Mouse (Mus musculus): ENCODE measurements around the gene Gins1. TPM values are rescaled to one million over a fixed set of nuclear protein-coding genes. Genes with fewer than 3 reads are reported as not detected.

Gins1 gene
- polyA plus RNA-seq, 1 experiment from 2014 or later: 54.9 TPM

GRCm38 (mm10) chr2:150914781-150915515, 9.7 kb downstream of the Gins1 start:
- Histone ChIP-seq H3K9me3 (no peaks in the 10 kb centered on the region), H3K27ac (no peak overlapping the region), H3K27me3 (no peaks in the 10 kb centered on the region), H3K36me3 (peaks cover 26% of the 10 kb centered on the region), H3K9ac (no peak overlapping the region), H3K4me3 (no peak overlapping the region), H3K4me1 (no peaks in the 10 kb centered on the region; the same call in 1 of the 2 replicates), H3K4me2 (no peak overlapping the region)
- WGBS: 82% methylated on average over 4 of the region's 4 CpGs
- no peak for ATAC-seq (ENCODE audit: insufficient number of reproducible peaks, insufficient read depth, low FRiP score, low TSS enrichment, low read depth)

- no peak overlapping the region for H3K4me3 ChIP-seq
- peaks cover 26% of the 10 kb centered on the region for H3K36me3 ChIP-seq
- H3K9me3 ChIP-seq: no peaks in the 10 kb centered on the region
- no peak for ATAC-seq (ENCODE audit: insufficient number of reproducible peaks, insufficient read depth, low FRiP score, low TSS enrichment, low read depth)
- H3K27ac ChIP-seq: no peak overlapping the region
- WGBS: 86% methylated on average over 5 of the region's 5 CpGs
- no peaks in the 10 kb centered on the region for H3K4me1 ChIP-seq
- H3K27me3 ChIP-seq: no peaks in the 10 kb centered on the region
- no peak overlapping the region for H3K4me2 ChIP-seq
- H3K9ac ChIP-seq: no peak overlapping the region
These were observed 10.6 kb downstream of the Gins1 start for GRCm38 (mm10) chr2:150915786-150916185.

- peaks cover 38% of the 10 kb centered on the region for H3K36me3 ChIP-seq
These were observed 13.5 kb downstream of the Gins1 start for GRCm38 (mm10) chr2:150918720-150919119.

GRCm38 (mm10) chr2:150920543-150920942, 15.3 kb downstream of the Gins1 start:
- H3K27ac ChIP-seq: no peak overlapping the region
- no peak overlapping the region for H3K9ac ChIP-seq
- H3K36me3 ChIP-seq: peaks cover 46% of the 10 kb centered on the region
- H3K4me2 ChIP-seq: no peak overlapping the region
- WGBS: 92% methylated on average over 3 of the region's 3 CpGs
- H3K27me3 ChIP-seq: no peaks in the 10 kb centered on the region
- H3K4me3 ChIP-seq: no peak overlapping the region
- H3K4me1 ChIP-seq: no peaks in the 10 kb centered on the region
- H3K9me3 ChIP-seq: no peaks in the 10 kb centered on the region
- no peak for ATAC-seq (ENCODE audit: insufficient number of reproducible peaks, insufficient read depth, low FRiP score, low TSS enrichment, low read depth)

More at GRCm38 (mm10) chr2:150918720-150919119, 13.5 kb downstream of the Gins1 start:
- no peaks in the 10 kb centered on the region for H3K4me1 ChIP-seq
- no peak overlapping the region for H3K4me3 ChIP-seq
- H3K9ac ChIP-seq: no peak overlapping the region
- ATAC-seq (ENCODE audit: insufficient number of reproducible peaks, insufficient read depth, low FRiP score, low TSS enrichment, low read depth): no peak
- H3K27ac ChIP-seq: no peak overlapping the region
- H3K27me3 ChIP-seq: no peaks in the 10 kb centered on the region
- H3K9me3 ChIP-seq: no peaks in the 10 kb centered on the region
- WGBS: 81% methylated on average over 3 of the region's 3 CpGs
- no peak overlapping the region for H3K4me2 ChIP-seq

- Histone ChIP-seq H3K4me2 (no peak overlapping the region), H3K36me3 (peaks cover 46% of the 10 kb centered on the region), H3K4me3 (no peak overlapping the region), H3K27me3 (no peaks in the 10 kb centered on the region), H3K4me1 (no peaks in the 10 kb centered on the region), H3K9me3 (no peaks in the 10 kb centered on the region), H3K9ac (no peak overlapping the region), H3K27ac (no peak overlapping the region)
- ATAC-seq (ENCODE audit: insufficient number of reproducible peaks, insufficient read depth, low FRiP score, low TSS enrichment, low read depth): no peak
- WGBS: 86% methylated on average over 6 of the region's 6 CpGs
These were observed 16.5 kb downstream of the Gins1 start for GRCm38 (mm10) chr2:150921697-150922096.

GRCm38 (mm10) chr2:150922165-150922564, 17.0 kb downstream of the Gins1 start:
- H3K4me2 ChIP-seq: no peak overlapping the region
- no peaks in the 10 kb centered on the region for H3K9me3 ChIP-seq
- WGBS: 95% methylated on average over 4 of the region's 4 CpGs
- no peak overlapping the region for H3K4me3 ChIP-seq
- no peaks in the 10 kb centered on the region for H3K4me1 ChIP-seq
- no peak for ATAC-seq (ENCODE audit: insufficient number of reproducible peaks, insufficient read depth, low FRiP score, low TSS enrichment, low read depth)
- no peak overlapping the region for H3K9ac ChIP-seq
- no peak overlapping the region for H3K27ac ChIP-seq
- H3K27me3 ChIP-seq: no peaks in the 10 kb centered on the region
- peaks cover 46% of the 10 kb centered on the region for H3K36me3 ChIP-seq

- Histone ChIP-seq H3K9me3 (no peaks in the 10 kb centered on the region), H3K36me3 (peaks cover 47% of the 10 kb centered on the region), H3K27me3 (no peaks in the 10 kb centered on the region), H3K27ac (no peak overlapping the region), H3K4me3 (no peak overlapping the region), H3K4me1 (no peaks in the 10 kb centered on the region), H3K4me2 (no peak overlapping the region), H3K9ac (no peak overlapping the region)
- no peak for ATAC-seq (ENCODE audit: insufficient number of reproducible peaks, insufficient read depth, low FRiP score, low TSS enrichment, low read depth)
- 91% methylated on average over 3 of the region's 3 CpGs for WGBS
These were observed 17.8 kb downstream of the Gins1 start for GRCm38 (mm10) chr2:150923026-150923425.

GRCm38 (mm10) chr2:150923505-150923904, 18.3 kb downstream of the Gins1 start:
- no peak overlapping the region for H3K4me2 ChIP-seq
- H3K36me3 ChIP-seq: peaks cover 48% of the 10 kb centered on the region
- H3K4me1 ChIP-seq: no peaks in the 10 kb centered on the region
- H3K27me3 ChIP-seq: no peaks in the 10 kb centered on the region
- no peak for ATAC-seq (ENCODE audit: insufficient number of reproducible peaks, insufficient read depth, low FRiP score, low TSS enrichment, low read depth)
- H3K27ac ChIP-seq: no peak overlapping the region
- H3K9me3 ChIP-seq: no peaks in the 10 kb centered on the region
- H3K4me3 ChIP-seq: no peak overlapping the region
- H3K9ac ChIP-seq: no peak overlapping the region
- WGBS: 90% methylated on average over 7 of the region's 7 CpGs

- Histone ChIP-seq H3K4me3 (no peak overlapping the region), H3K36me3 (peaks cover 66% of the 10 kb centered on the region), H3K9me3 (no peaks in the 10 kb centered on the region), H3K4me2 (no peak overlapping the region), H3K27me3 (no peaks in the 10 kb centered on the region), H3K27ac (no peak overlapping the region), H3K9ac (no peak overlapping the region), H3K4me1 (no peaks in the 10 kb centered on the region)
- no peak for ATAC-seq (ENCODE audit: insufficient number of reproducible peaks, insufficient read depth, low FRiP score, low TSS enrichment, low read depth)
- WGBS: 92% methylated on average over 11 of the region's 11 CpGs
These were observed 22.0 kb downstream of the Gins1 start for GRCm38 (mm10) chr2:150927038-150927720.

GRCm38 (mm10) chr2:150929156-150929555, 24.0 kb downstream of the Gins1 start:
- Histone ChIP-seq H3K27me3 (no peaks in the 10 kb centered on the region), H3K9ac (no peak overlapping the region), H3K27ac (no peak overlapping the region), H3K4me3 (no peak overlapping the region), H3K4me1 (no peaks in the 10 kb centered on the region), H3K9me3 (no peaks in the 10 kb centered on the region), H3K36me3 (peaks cover 70% of the 10 kb centered on the region), H3K4me2 (no peak overlapping the region)
- 81% methylated on average over 6 of the region's 6 CpGs for WGBS
- ATAC-seq (ENCODE audit: insufficient number of reproducible peaks, insufficient read depth, low FRiP score, low TSS enrichment, low read depth): no peak

- Histone ChIP-seq H3K27ac (no peak overlapping the region), H3K4me1 (no peaks in the 10 kb centered on the region), H3K4me2 (no peak overlapping the region), H3K27me3 (no peaks in the 10 kb centered on the region), H3K9ac (no peak overlapping the region), H3K36me3 (peaks cover 78% of the 10 kb centered on the region), H3K9me3 (no peaks in the 10 kb centered on the region), H3K4me3 (no peak overlapping the region)
- no peak for ATAC-seq (ENCODE audit: insufficient number of reproducible peaks, insufficient read depth, low FRiP score, low TSS enrichment, low read depth)
- WGBS: 77% methylated on average over 3 of the region's 3 CpGs
These were observed 25.6 kb downstream of the Gins1 start for GRCm38 (mm10) chr2:150930806-150931205.

GRCm38 (mm10) chr2:150933482-150933881, 28.3 kb downstream of the Gins1 start:
- ATAC-seq (ENCODE audit: insufficient number of reproducible peaks, insufficient read depth, low FRiP score, low TSS enrichment, low read depth): no peak
- Histone ChIP-seq H3K4me2 (no peak overlapping the region), H3K9me3 (no peaks in the 10 kb centered on the region), H3K4me3 (no peak overlapping the region), H3K4me1 (no peaks in the 10 kb centered on the region), H3K9ac (no peak overlapping the region), H3K27ac (no peak overlapping the region), H3K36me3 (peaks cover 79% of the 10 kb centered on the region), H3K27me3 (no peaks in the 10 kb centered on the region)
- WGBS: 84% methylated on average over 19 of the region's 19 CpGs
